Comparison of ENCODE assay signal across 8 mouse cellular contexts in the genomic region with DNA sequence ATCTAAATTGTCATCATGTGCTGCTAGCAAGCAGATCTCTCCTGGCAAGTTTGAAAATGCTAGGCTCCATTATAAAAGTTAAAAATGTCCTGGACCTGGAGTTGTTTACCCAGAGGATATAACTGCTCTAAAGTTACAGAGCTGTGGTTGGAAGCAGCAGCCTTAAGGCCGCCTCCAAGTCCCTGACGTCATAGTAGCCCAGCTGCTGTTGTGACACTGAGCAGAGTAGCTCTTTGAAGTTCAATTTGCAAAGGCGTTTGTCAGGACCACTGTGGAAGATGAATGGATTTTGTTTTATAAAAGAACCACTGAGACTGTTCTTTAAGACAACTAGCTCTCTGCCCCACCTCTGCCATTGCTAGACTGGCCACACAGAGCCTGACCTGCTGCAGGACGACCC. TPM values are rescaled to one million over a fixed set of nuclear protein-coding genes. Genes with fewer than 3 reads are reported as not detected.
DNase-seq lines count a peak whose midpoint lies in the region; ATAC-seq and TF ChIP-seq lines count a peak whose summit lies in the region.

A gene (plus strand): TSS at position 154 of the 400 bp plus-strand sequence.

- TF ChIP-seq CTCF in kidney, adult 2 months (conservative IDR thresholded peaks at IDR 0.05; ENCODE audit: insufficient read depth, insufficient read length, low read depth, low read length): no peak

- TF ChIP-seq POLR2A in kidney, adult 2 months (IDR thresholded peaks at IDR 0.05; ENCODE audit: low read depth, low read length): no peak

- H3K4me3 ChIP-seq in kidney, adult 2 months (ENCODE audit: insufficient read depth, low read depth, low read length): no peak within 1 kb of the TSS
- H3K4me3 ChIP-seq in embryonic facial prominence, embryonic 11.5 days (ENCODE audit: low read depth, low read length): no peak within 1 kb of the TSS
- no peak within 1 kb of the TSS for H3K4me3 ChIP-seq in hindbrain, embryonic 12.5 days
- H3K4me3 ChIP-seq in limb, embryonic 11.5 days (ENCODE audit: low read depth, low read length): no peak within 1 kb of the TSS
- H3K4me3 ChIP-seq in neural tube, embryonic 12.5 days: no peak within 1 kb of the TSS

- H3K9me3 ChIP-seq in embryonic facial prominence, embryonic 11.5 days (replicated peaks; ENCODE audit: control insufficient read depth, low read length): no peaks in the 10 kb centered on the region
- no peaks in the 10 kb centered on the region for H3K9me3 ChIP-seq in hindbrain, embryonic 12.5 days (replicated peaks)
- H3K9me3 ChIP-seq in limb, embryonic 11.5 days (ENCODE audit: control insufficient read depth, low read length): no peaks in the 10 kb centered on the region
- no peaks in the 10 kb centered on the region for H3K9me3 ChIP-seq in neural tube, embryonic 12.5 days

- H3K4me2 ChIP-seq in embryonic facial prominence, embryonic 11.5 days (ENCODE audit: low read depth, low read length): no peak within 1 kb of the TSS
- H3K4me2 ChIP-seq in hindbrain, embryonic 12.5 days (replicated peaks): no peak within 1 kb of the TSS
- H3K4me2 ChIP-seq in limb, embryonic 11.5 days (ENCODE audit: low read depth, severe bottlenecking): no peak within 1 kb of the TSS
- no peak within 1 kb of the TSS for H3K4me2 ChIP-seq in neural tube, embryonic 12.5 days (replicated peaks)

- H3K36me3 ChIP-seq in kidney, adult 2 months (ENCODE audit: control insufficient read depth, insufficient read depth, low read length): no peaks in the 10 kb centered on the region
- H3K36me3 ChIP-seq in embryonic facial prominence, embryonic 11.5 days (replicated peaks; ENCODE audit: control insufficient read depth, insufficient read depth, low read depth, low read length): no peaks in the 10 kb centered on the region
- H3K36me3 ChIP-seq in hindbrain, embryonic 12.5 days: no peaks in the 10 kb centered on the region; the same call in 1 of the 2 replicates
- H3K36me3 ChIP-seq in limb, embryonic 11.5 days (ENCODE audit: control insufficient read depth, insufficient read depth, low read length): no peaks in the 10 kb centered on the region
- H3K36me3 ChIP-seq in neural tube, embryonic 12.5 days: no peaks in the 10 kb centered on the region

- no peak within 1 kb of the TSS for H3K9ac ChIP-seq in embryonic facial prominence, embryonic 11.5 days (replicated peaks; ENCODE audit: low read length)
- H3K9ac ChIP-seq in hindbrain, embryonic 12.5 days: no peak within 1 kb of the TSS
- no peak within 1 kb of the TSS for H3K9ac ChIP-seq in limb, embryonic 11.5 days (ENCODE audit: low read length)
- H3K9ac ChIP-seq in neural tube, embryonic 12.5 days: no peak within 1 kb of the TSS

- WGBS in kidney, adult 2 months: 13% methylated on average over 4 of the region's 4 CpGs
- 17% methylated on average over 4 of the region's 4 CpGs for WGBS in embryonic facial prominence, embryonic 11.5 days
- WGBS in hindbrain, embryonic 12.5 days: 11% methylated on average over 4 of the region's 4 CpGs
- 10% methylated on average over 4 of the region's 4 CpGs for WGBS in limb, embryonic 11.5 days
- 11% methylated on average over 4 of the region's 4 CpGs for WGBS in neural tube, embryonic 12.5 days

- no peaks in the 10 kb centered on the region for H3K27me3 ChIP-seq in kidney, adult 2 months (replicated peaks; ENCODE audit: control insufficient read depth, insufficient read depth, low read length)
- H3K27me3 ChIP-seq in embryonic facial prominence, embryonic 11.5 days (ENCODE audit: control insufficient read depth, insufficient read depth, low read length): no peaks in the 10 kb centered on the region
- H3K27me3 ChIP-seq in hindbrain, embryonic 12.5 days: no peaks in the 10 kb centered on the region
- no peaks in the 10 kb centered on the region for H3K27me3 ChIP-seq in limb, embryonic 11.5 days (ENCODE audit: control insufficient read depth, insufficient read depth, low read length)
- no peaks in the 10 kb centered on the region for H3K27me3 ChIP-seq in neural tube, embryonic 12.5 days (replicated peaks)

- H3K4me1 ChIP-seq in kidney, adult 2 months (ENCODE audit: control insufficient read depth, insufficient read depth, low read length): no peaks in the 10 kb centered on the region
- H3K4me1 ChIP-seq in embryonic facial prominence, embryonic 11.5 days (ENCODE audit: control insufficient read depth, insufficient read depth, low read length): no peaks in the 10 kb centered on the region
- no peaks in the 10 kb centered on the region for H3K4me1 ChIP-seq in hindbrain, embryonic 12.5 days
- no peaks in the 10 kb centered on the region for H3K4me1 ChIP-seq in limb, embryonic 11.5 days (ENCODE audit: control insufficient read depth, insufficient read depth, low read length)
- no peaks in the 10 kb centered on the region for H3K4me1 ChIP-seq in neural tube, embryonic 12.5 days

- peak; percentile 53 to 56 for DNase-seq in kidney, postnatal 4 days
- DNase-seq in kidney, adult 2 months: no peak
- peak; percentile 77 for DNase-seq in embryonic facial prominence, embryonic 11.5 days (ENCODE audit: low spot score)
- peak; percentile 69 for DNase-seq in limb, embryonic 11.5 days (ENCODE audit: low spot score)
- no peak for DNase-seq in cerebellum, postnatal 4 days (ENCODE audit: low spot score in 2 of 2)

- ATAC-seq in embryonic facial prominence, embryonic 11.5 days (replicated peaks; ENCODE audit: insufficient number of reproducible peaks, low FRiP score, low TSS enrichment, low read depth): peak; percentile 90
- ATAC-seq in hindbrain, embryonic 12.5 days (ENCODE audit: low FRiP score): peak; percentile 72; the same call in 1 of the 2 replicates
- ATAC-seq in limb, embryonic 11.5 days (ENCODE audit: insufficient number of reproducible peaks, low FRiP score, low TSS enrichment, low read depth): peak; percentile 89
- peak; percentile 82; the same call in 1 of the 2 replicates for ATAC-seq in neural tube, embryonic 12.5 days (ENCODE audit: low FRiP score, low read depth)
- no peak for ATAC-seq in CD4-positive, CD25-positive, alpha-beta regulatory T cell, adult 4 months

- H3K27ac ChIP-seq in kidney, adult 2 months (ENCODE audit: insufficient read depth, low read depth, low read length): no peak within 1 kb of the TSS
- no peak within 1 kb of the TSS for H3K27ac ChIP-seq in embryonic facial prominence, embryonic 11.5 days (replicated peaks; ENCODE audit: low read depth, low read length)
- H3K27ac ChIP-seq in hindbrain, embryonic 12.5 days: 0 out of 2 replicates have a peak within 1 kb of the TSS, but pooled peaks have one; percentile 18
- no peak within 1 kb of the TSS for H3K27ac ChIP-seq in limb, embryonic 11.5 days (replicated peaks; ENCODE audit: low read depth, low read length)
- H3K27ac ChIP-seq in neural tube, embryonic 12.5 days: no peak within 1 kb of the TSS; the same call in 1 of the 2 replicates

RNA-seq across cellular contexts. Expression of the gene that starts here (rescaled TPM):
- 0.09 and 0.11 TPM in 2 replicates for polyA plus RNA-seq in kidney, adult 2 months (2012; rRNA removed)
- polyA plus RNA-seq in embryonic facial prominence, embryonic 11.5 days (2014; fragmentation: Nextera tagmentation; extraction: Ambion mirVana): 2.4 and 2.8 TPM in 2 replicates
- 13.5 TPM in 2 replicates for polyA plus RNA-seq in hindbrain, embryonic 12.5 days (2016; fragmentation: Nextera tagmentation; extraction: Ambion mirVana)
- 0.24 and 0.61 TPM in 2 replicates for polyA plus RNA-seq in limb, embryonic 11.5 days (2014; fragmentation: Nextera tagmentation; extraction: Ambion mirVana)
- 12.8 and 13.8 TPM in 2 replicates for polyA plus RNA-seq in neural tube, embryonic 12.5 days (2016; fragmentation: Nextera tagmentation; extraction: Ambion mirVana)
- not detected for polyA plus RNA-seq in CD4-positive, CD25-positive, alpha-beta regulatory T cell, adult 4 months (2017; shearing (Covaris generic))

Comparison
In these comparisons a context has a peak if more than half of its experiments do, and no peak if none do; other contexts are left out.
1. DNase-seq: peak in kidney, postnatal 4 days (2 of 2) and embryonic facial prominence, embryonic 11.5 days (single experiment); none in kidney, adult 2 months (single experiment) and cerebellum, postnatal 4 days (0 of 2).
2. Peak in DNase-seq and ATAC-seq in limb, embryonic 11.5 days; RNA of the gene not detected or under 1 TPM.